Mouse (Mus musculus) limb, embryonic 11.5 days (tissue): ENCODE data around the gene Ftsj1. TPM values are rescaled to one million over a fixed set of nuclear protein-coding genes. Genes with fewer than 3 reads are reported as not detected.
A peak's percentile ranks its signal among the peaks of the same experiment; 100 is the strongest.

Experiments
- ATAC-seq: fragments of 200-750 bp; cut with Nextera tagmentation; 2 replicates; pipeline ENCODE4 v1.8.0; 2017; ENCODE audit warnings: low read depth; ENCODE audit not compliant: insufficient number of reproducible peaks, low FRiP score, low TSS enrichment
- DNase-seq: peaks from one replicate; pipeline ENCODE4 v3.0.0-alpha.2; 2015; ENCODE audit warnings: low spot score
- H3K27ac ChIP-seq: fragments of 300-500 bp; sonication (generic); replicated peaks from 2 replicates; pipeline ENCODE4 v1.5.1; 2014; ENCODE audit warnings: low read depth, mild to moderate bottlenecking, low read length
- H3K27me3 ChIP-seq: fragments of 300-500 bp; sonication (generic); 2 replicates; pipeline ENCODE4 v1.6.1; 2014; ENCODE audit warnings: mild to moderate bottlenecking, low read length, mixed read lengths; ENCODE audit not compliant: control insufficient read depth, insufficient read depth
- H3K36me3 ChIP-seq: fragments of 300-500 bp; sonication (generic); 2 replicates; pipeline ENCODE4 v1.6.1; 2014; ENCODE audit warnings: mild to moderate bottlenecking, low read length, moderate library complexity, mixed read lengths; ENCODE audit not compliant: control insufficient read depth, insufficient read depth
- H3K4me1 ChIP-seq: fragments of 300-500 bp; sonication (generic); 2 replicates; pipeline ENCODE4 v1.6.1; 2014; ENCODE audit warnings: low read length, mixed read lengths; ENCODE audit not compliant: control insufficient read depth, insufficient read depth
- H3K4me2 ChIP-seq: fragments of 300-500 bp; sonication (generic); 2 replicates; pipeline ENCODE4 v1.6.1; 2014; ENCODE audit warnings: low read depth, mild to moderate bottlenecking, moderate library complexity; ENCODE audit not compliant: severe bottlenecking
- H3K4me3 ChIP-seq: fragments of 300-500 bp; sonication (generic); 2 replicates; pipeline ENCODE4 v1.5.1; 2014; ENCODE audit warnings: low read depth, low read length
- H3K9ac ChIP-seq: fragments of 300-500 bp; sonication (generic); 2 replicates; pipeline ENCODE4 v1.6.1; 2014; ENCODE audit warnings: mild to moderate bottlenecking, low read length
- H3K9me3 ChIP-seq: fragments of 300-500 bp; sonication (generic); 2 replicates; pipeline ENCODE4 v1.6.1; 2016; ENCODE audit warnings: low read length; ENCODE audit not compliant: control insufficient read depth
- WGBS: fragments of 180-500 bp; shearing (Covaris S2); extraction: QIAGEN DNeasy Blood & Tissue Kit; methylation state at CpG from one replicate; pipeline ENCODE4 v1.1.7; 2014; 5-methylcytosine and 5-hydroxymethylcytosine counted together
- polyA plus RNA-seq: library from polyadenylated mRNA; unstranded; fragments of >200 nt; fragmentation: Nextera tagmentation; extraction: Ambion mirVana; gene quantifications from 2 replicates; pipeline ENCODE4 v1.2.1, GENCODE M21; 2014

Gene Ftsj1
- polyA plus RNA-seq, 1 experiment from 2014 or later: 51.2 TPM

- H3K27me3 ChIP-seq: no peaks in the 10 kb centered on the region
- no peak overlapping the region for H3K4me3 ChIP-seq
- no peaks in the 10 kb centered on the region for H3K9me3 ChIP-seq
- DNase-seq (no peak), ATAC-seq (no peak)
- H3K27ac ChIP-seq: no peak overlapping the region
- no peaks in the 10 kb centered on the region for H3K36me3 ChIP-seq
- H3K4me1 ChIP-seq: no peaks in the 10 kb centered on the region
- no peak overlapping the region for H3K4me2 ChIP-seq
- WGBS: 28% methylated on average over 3 of the region's 6 CpGs
- no peak overlapping the region for H3K9ac ChIP-seq
Measured at GRCm38 (mm10) chrX:8255807-8256206, 3.6 kb upstream of the Ftsj1 start.

- no peak overlapping the region for H3K27ac ChIP-seq
- H3K4me3 ChIP-seq: no peak overlapping the region
- H3K9ac ChIP-seq: no peak overlapping the region
- no peak for ATAC-seq
- H3K4me1 ChIP-seq: no peaks in the 10 kb centered on the region
- no peaks in the 10 kb centered on the region for H3K9me3 ChIP-seq
- H3K4me2 ChIP-seq: no peak overlapping the region
- 84% methylated on average over 2 of the region's 2 CpGs for WGBS
- no peaks in the 10 kb centered on the region for H3K27me3 ChIP-seq
- H3K36me3 ChIP-seq: no peaks in the 10 kb centered on the region
- DNase-seq: no peak
Measured at GRCm38 (mm10) chrX:8253711-8254110, 1.5 kb upstream of the Ftsj1 start.

- peak; percentile 60; the same call in 1 of the 2 replicates for ATAC-seq
Measured at GRCm38 (mm10) chrX:8251789-8252333, 345 bp downstream of the Ftsj1 start.

GRCm38 (mm10) chrX:8248542-8249120, 3.6 kb downstream of the Ftsj1 start:
- H3K36me3 ChIP-seq: no peaks in the 10 kb centered on the region
- H3K9me3 ChIP-seq: no peaks in the 10 kb centered on the region
- no peak overlapping the region for H3K9ac ChIP-seq
- no peak overlapping the region for H3K27ac ChIP-seq
- no peak overlapping the region for H3K4me2 ChIP-seq
- H3K27me3 ChIP-seq: no peaks in the 10 kb centered on the region
- no peaks in the 10 kb centered on the region for H3K4me1 ChIP-seq
- WGBS: 84% methylated on average over 8 of the region's 8 CpGs
- DNase-seq (no peak), ATAC-seq (no peak)
- no peak overlapping the region for H3K4me3 ChIP-seq

More at GRCm38 (mm10) chrX:8251789-8252333, 345 bp downstream of the Ftsj1 start:
- Histone ChIP-seq H3K4me2 (peak overlapping the region; percentile 54), H3K27ac (no peak overlapping the region), H3K36me3 (no peaks in the 10 kb centered on the region), H3K9ac (peak overlapping the region; percentile 1; the same call in 1 of the 2 replicates), H3K4me1 (no peaks in the 10 kb centered on the region), H3K9me3 (no peaks in the 10 kb centered on the region), H3K27me3 (no peaks in the 10 kb centered on the region), H3K4me3 (peak overlapping the region; percentile 44)
- WGBS: 21% methylated on average over 18 of the region's 18 CpGs
- no peak for DNase-seq

GRCm38 (mm10) chrX:8247680-8248079, 4.5 kb downstream of the Ftsj1 start:
- Histone ChIP-seq H3K27me3 (no peaks in the 10 kb centered on the region), H3K4me1 (no peaks in the 10 kb centered on the region), H3K4me3 (no peak overlapping the region), H3K36me3 (no peaks in the 10 kb centered on the region), H3K4me2 (no peak overlapping the region), H3K9me3 (no peaks in the 10 kb centered on the region), H3K9ac (no peak overlapping the region), H3K27ac (no peak overlapping the region)
- 89% methylated on average over 2 of the region's 2 CpGs for WGBS
- DNase-seq: no peak
- no peak for ATAC-seq

- no peak overlapping the region for H3K9ac ChIP-seq
- DNase-seq: no peak
- H3K4me2 ChIP-seq: no peak overlapping the region
- H3K9me3 ChIP-seq: no peaks in the 10 kb centered on the region
- no peak overlapping the region for H3K4me3 ChIP-seq
- H3K36me3 ChIP-seq: no peaks in the 10 kb centered on the region
- ATAC-seq: no peak
- H3K27me3 ChIP-seq: no peaks in the 10 kb centered on the region
- H3K27ac ChIP-seq: no peak overlapping the region
- no peaks in the 10 kb centered on the region for H3K4me1 ChIP-seq
- WGBS: 83% methylated on average over 13 of the region's 13 CpGs
Measured at GRCm38 (mm10) chrX:8238804-8239395, 13.3 kb downstream of the Ftsj1 start.

- Histone ChIP-seq H3K9me3 (no peaks in the 10 kb centered on the region), H3K27me3 (no peaks in the 10 kb centered on the region), H3K4me2 (no peak overlapping the region), H3K4me1 (no peaks in the 10 kb centered on the region), H3K36me3 (no peaks in the 10 kb centered on the region), H3K27ac (no peak overlapping the region), H3K4me3 (no peak overlapping the region), H3K9ac (no peak overlapping the region)
- DNase-seq (no peak), ATAC-seq (no peak)
- 73% methylated on average over 2 of the region's 2 CpGs for WGBS
Measured at GRCm38 (mm10) chrX:8236704-8237103, 15.5 kb downstream of the Ftsj1 start.

- H3K4me2 ChIP-seq: no peak overlapping the region
- DNase-seq: no peak
- H3K27ac ChIP-seq: no peak overlapping the region
- WGBS: 81% methylated on average over 3 of the region's 3 CpGs
- H3K4me3 ChIP-seq: no peak overlapping the region
- ATAC-seq: no peak
- no peaks in the 10 kb centered on the region for H3K27me3 ChIP-seq
- H3K4me1 ChIP-seq: no peaks in the 10 kb centered on the region
- no peaks in the 10 kb centered on the region for H3K36me3 ChIP-seq
- H3K9ac ChIP-seq: no peak overlapping the region
- H3K9me3 ChIP-seq: no peaks in the 10 kb centered on the region
Measured at GRCm38 (mm10) chrX:8233602-8234001, 18.6 kb downstream of the Ftsj1 start.
